Mouse (Mus musculus) heart, postnatal 0 days (tissue): Measurements from ENCODE around the gene Macf1. TPM values are rescaled to one million over a fixed set of nuclear protein-coding genes. Genes with fewer than 3 reads are reported as not detected.

ENCODE experiments used
- ATAC-seq: fragments of 200-750 bp; cut with Nextera tagmentation; 2 replicates; pipeline ENCODE4 v1.8.0; 2017; ENCODE audit warnings: low read depth, moderate number of reproducible peaks, moderate library complexity; ENCODE audit not compliant: insufficient read depth
- DNase-seq: peaks from one replicate; pipeline ENCODE4 v3.0.0-alpha.2; 2016; ENCODE audit warnings: low spot score
- H3K27ac ChIP-seq: fragments of 300-500 bp; sonication (generic); 2 replicates; pipeline ENCODE4 v1.5.1; 2014; ENCODE audit warnings: low read depth, mild to moderate bottlenecking
- H3K27me3 ChIP-seq: fragments of 300-500 bp; sonication (generic); 2 replicates; pipeline ENCODE4 v1.6.1; 2014; ENCODE audit warnings: low read length, mixed read lengths; ENCODE audit not compliant: control insufficient read depth, insufficient read depth
- H3K36me3 ChIP-seq: fragments of 300-500 bp; sonication (generic); replicated peaks from 2 replicates; pipeline ENCODE4 v1.6.1; 2014; ENCODE audit warnings: low read length, mixed read lengths; ENCODE audit not compliant: control insufficient read depth, insufficient read depth
- H3K4me1 ChIP-seq: fragments of 300-500 bp; sonication (generic); 2 replicates; pipeline ENCODE4 v1.6.1; 2014; ENCODE audit warnings: antibody characterized with exemption; ENCODE audit not compliant: control insufficient read depth, insufficient read depth
- H3K4me2 ChIP-seq: fragments of 300-500 bp; sonication (generic); 2 replicates; pipeline ENCODE4 v1.6.1; 2014; ENCODE audit warnings: low read depth, mild to moderate bottlenecking, low read length, moderate library complexity
- H3K4me3 ChIP-seq: fragments of 300-500 bp; sonication (generic); 2 replicates; pipeline ENCODE4 v1.5.1; 2014; ENCODE audit warnings: low read depth, low read length
- H3K9ac ChIP-seq: fragments of 300-500 bp; sonication (generic); replicated peaks from 2 replicates; pipeline ENCODE4 v1.6.1; 2014; ENCODE audit warnings: low read depth, low read length, mixed read lengths
- H3K9me3 ChIP-seq: fragments of 300-500 bp; sonication (generic); replicated peaks from 2 replicates; pipeline ENCODE4 v1.6.1; 2016; ENCODE audit warnings: low read length; ENCODE audit not compliant: control insufficient read depth
- CTCF ChIP-seq: IDR thresholded peaks from 2 replicates; pipeline ENCODE4 v1.5.1; 2016; ENCODE audit warnings: antibody characterized with exemption, control low read depth, low read depth
- EP300 ChIP-seq: IDR thresholded peaks from 2 replicates; pipeline ENCODE4 v1.6.1; 2016; ENCODE audit warnings: antibody characterized with exemption, low read depth
- WGBS: fragments of 180-500 bp; shearing (Covaris S2); extraction: QIAGEN DNeasy Blood & Tissue Kit; methylation state at CpG from one replicate; pipeline ENCODE4 v1.1.7; 2014; 5-methylcytosine and 5-hydroxymethylcytosine counted together
- polyA plus RNA-seq: library from polyadenylated mRNA; unstranded; fragments of >200 nt; fragmentation: Nextera tagmentation; extraction: Ambion mirVana; gene quantifications from 2 replicates; pipeline ENCODE4 v1.2.1, GENCODE M21; 2015
- total RNA-seq: library from RNA; depleted of rRNA; stranded (reverse); fragments of >200 nt; gene quantifications from 2 replicates; pipeline ENCODE4 v1.2.3, GENCODE M21; 2014; ENCODE audit warnings: low replicate concordance

Gene Macf1
- total and polyA plus RNA-seq, 2 experiments from 2014 or later: 41.4 to 236 TPM

GRCm38 (mm10) chr4:123438414-123438813, 245.7 kb downstream of the Macf1 start:
- no peaks in the 10 kb centered on the region for H3K4me1 ChIP-seq
- WGBS: 18% methylated on average over 5 of the region's 5 CpGs
- H3K4me2 ChIP-seq: no peak overlapping the region
- no peaks in the 10 kb centered on the region for H3K27me3 ChIP-seq
- no peak overlapping the region for H3K9ac ChIP-seq
- no peaks in the 10 kb centered on the region for H3K9me3 ChIP-seq
- ATAC-seq (peak; percentile 17; the same call in 1 of the 2 replicates), DNase-seq (peak; percentile 44)
- TF ChIP-seq CTCF (no peak; the same call in 1 of the 2 replicates), EP300 (no peak)
- peaks cover 70% of the 10 kb centered on the region for H3K36me3 ChIP-seq
- no peak overlapping the region for H3K27ac ChIP-seq
- H3K4me3 ChIP-seq: no peak overlapping the region

- Histone ChIP-seq H3K36me3 (peaks cover 65% of the 10 kb centered on the region), H3K27ac (no peak overlapping the region), H3K4me1 (peaks cover 10% of the 10 kb centered on the region), H3K27me3 (no peaks in the 10 kb centered on the region), H3K4me2 (no peak overlapping the region), H3K4me3 (no peak overlapping the region), H3K9me3 (no peaks in the 10 kb centered on the region), H3K9ac (no peak overlapping the region)
- ATAC-seq: no peak
- 84% methylated on average over 3 of the region's 3 CpGs for WGBS
- TF ChIP-seq CTCF (no peak), EP300 (no peak)
- no peak for DNase-seq
Observed at GRCm38 (mm10) chr4:123433171-123433570, 251.0 kb downstream of the Macf1 start.

- DNase-seq (no peak), ATAC-seq (no peak)
- WGBS: 61% methylated on average over 12 of the region's 12 CpGs
- TF ChIP-seq EP300 (no peak), CTCF (no peak)
- H3K36me3 ChIP-seq: peaks cover 57% of the 10 kb centered on the region
- no peaks in the 10 kb centered on the region for H3K9me3 ChIP-seq
- H3K4me3 ChIP-seq: no peak overlapping the region
- no peak overlapping the region for H3K9ac ChIP-seq
- peaks cover 22% of the 10 kb centered on the region for H3K4me1 ChIP-seq
- no peak overlapping the region for H3K4me2 ChIP-seq
- H3K27ac ChIP-seq: no peak overlapping the region
- H3K27me3 ChIP-seq: no peaks in the 10 kb centered on the region
Observed at GRCm38 (mm10) chr4:123431936-123432335, 252.2 kb downstream of the Macf1 start.

- 33% methylated on average over 5 of the region's 5 CpGs for WGBS
- peaks cover 28% of the 10 kb centered on the region for H3K36me3 ChIP-seq
- H3K4me1 ChIP-seq: peaks cover 58% of the 10 kb centered on the region
- H3K4me2 ChIP-seq: peak overlapping the region; percentile 33; the same call in 1 of the 2 replicates
- ATAC-seq (no peak), DNase-seq (peak; percentile 42)
- H3K27ac ChIP-seq: peak overlapping the region; percentile 90
- H3K9ac ChIP-seq: no peak overlapping the region
- no peaks in the 10 kb centered on the region for H3K27me3 ChIP-seq
- H3K4me3 ChIP-seq: no peak overlapping the region
- no peak for TF ChIP-seq EP300
- no peak for TF ChIP-seq CTCF
- H3K9me3 ChIP-seq: no peaks in the 10 kb centered on the region
Observed at GRCm38 (mm10) chr4:123427900-123428684, 256.1 kb downstream of the Macf1 start.

GRCm38 (mm10) chr4:123427271-123427899, 256.8 kb downstream of the Macf1 start:
- no peaks in the 10 kb centered on the region for H3K9me3 ChIP-seq
- 57% methylated on average over 9 of the region's 9 CpGs for WGBS
- peaks cover 65% of the 10 kb centered on the region for H3K4me1 ChIP-seq
- ATAC-seq (no peak), DNase-seq (peak; percentile 52)
- no peak overlapping the region for H3K9ac ChIP-seq
- H3K27me3 ChIP-seq: no peaks in the 10 kb centered on the region
- peak overlapping the region; percentile 90 for H3K27ac ChIP-seq
- peak overlapping the region; percentile 33 for H3K4me2 ChIP-seq
- H3K36me3 ChIP-seq: peaks cover 21% of the 10 kb centered on the region
- TF ChIP-seq EP300: 0 out of 2 replicates have a peak, but pooled peaks have one; percentile 12
- no peak for TF ChIP-seq CTCF
- H3K4me3 ChIP-seq: no peak overlapping the region
